Mouse (Mus musculus) mouse embryonic stem cell (cell line): ENCODE measurements at regions not wholly inside any gene's neighbourhood (a gene's known extent, or its start where the extent isn't known, plus 50 kb on each side); places are given as distances from the start of the nearest gene placed in this dataset.

Experiments used
- in situ Hi-C, 2 experiments: fragments of 300-500 bp; cut with MboI; formaldehyde crosslinking; loops; 1 replicate in 1 of 2; 3 replicates in 1 of 2; pipeline ENCODE4 v1.14.3; 2019 to 2020; ENCODE audit warnings: low sequenced_read_pairs in 2 of 2, low pct_unique_long_range_greater_than_20kb in 1 of 2, mixed read lengths in 1 of 2; ENCODE audit not compliant: unreplicated experiment in 1 of 2

DNA sequence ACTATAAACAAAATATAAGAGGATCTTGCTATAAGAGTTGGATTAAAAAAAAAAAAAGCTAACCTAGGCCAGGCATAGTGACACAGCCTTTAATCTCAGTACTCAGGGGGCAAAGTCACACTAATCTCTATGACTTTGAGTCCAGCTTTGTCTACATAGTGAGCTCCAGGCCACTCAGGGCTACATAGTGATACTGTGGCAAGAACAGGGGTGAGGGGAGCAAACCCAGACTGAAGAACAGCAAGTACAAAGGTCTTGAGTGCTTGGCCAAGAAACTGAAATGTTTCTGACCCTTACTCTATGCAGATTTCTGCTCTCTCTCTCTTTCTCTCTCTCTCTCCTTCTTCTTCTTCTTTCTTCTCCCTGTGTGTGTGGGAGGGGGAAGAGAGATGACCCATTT is 140.9 kb upstream of the Igf1 start:
- in situ Hi-C loops = no loop called here

DNA sequence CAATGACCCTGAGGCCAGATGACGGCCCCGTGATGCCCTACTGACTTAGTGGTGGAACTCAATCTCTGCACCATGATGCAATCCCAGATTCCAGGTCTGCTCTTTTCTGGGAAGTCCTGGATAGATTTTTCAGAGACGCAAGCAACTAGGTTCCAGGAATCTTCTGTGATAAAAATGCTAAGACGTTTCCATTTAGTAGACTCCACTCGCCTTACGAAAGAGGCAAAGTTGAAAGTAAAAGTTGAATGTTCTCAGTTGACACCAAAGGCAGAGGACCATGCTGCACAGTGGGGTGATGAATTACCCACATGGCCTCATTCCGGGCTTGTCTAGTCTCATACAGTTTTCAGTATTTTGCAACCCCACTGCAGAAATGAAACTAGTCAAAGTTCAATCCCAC is 139.6 kb upstream of the Igf1 start:
- in situ Hi-C loops = no loop called here

DNA sequence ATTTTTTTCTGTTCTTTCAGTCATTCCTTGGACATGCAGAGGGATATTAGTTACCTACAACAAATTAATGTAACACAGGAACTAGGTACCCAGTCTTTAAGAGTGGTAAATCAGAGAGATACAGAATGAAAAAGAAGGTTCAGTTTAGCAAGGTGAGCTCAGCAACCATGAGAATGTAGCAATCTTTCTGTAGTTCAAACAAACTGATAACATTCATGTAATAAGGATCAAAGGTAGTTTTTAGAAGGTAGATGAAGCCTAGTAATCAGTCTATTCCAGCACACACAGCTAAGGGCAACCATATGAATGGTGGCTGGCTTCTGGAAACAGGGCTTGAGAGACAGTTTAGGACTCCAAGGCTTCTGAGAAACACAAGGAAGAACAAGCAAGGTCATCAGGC is 138.1 kb upstream of the Igf1 start:
- in situ Hi-C loops = no loop called here

DNA sequence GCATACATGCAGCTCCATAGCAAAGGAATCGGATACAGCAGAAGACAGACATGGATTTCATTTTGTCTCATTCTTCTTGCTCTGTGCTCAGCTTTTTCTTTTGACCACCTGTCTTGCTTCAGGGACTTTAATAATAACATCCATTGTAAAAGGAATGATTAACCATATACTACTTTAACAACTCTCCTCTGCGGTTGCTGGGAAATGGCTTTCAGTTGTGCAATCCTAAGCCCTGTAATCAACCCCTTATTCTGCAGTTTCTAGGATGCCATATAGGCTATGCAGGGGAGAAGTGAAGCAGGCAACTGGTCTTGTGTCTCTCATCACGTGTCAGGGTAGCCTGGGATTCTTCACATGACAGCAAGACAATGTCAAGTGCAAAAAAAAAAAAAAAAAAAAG is 135.8 kb upstream of the Igf1 start:
- in situ Hi-C loops = no loop called here

DNA sequence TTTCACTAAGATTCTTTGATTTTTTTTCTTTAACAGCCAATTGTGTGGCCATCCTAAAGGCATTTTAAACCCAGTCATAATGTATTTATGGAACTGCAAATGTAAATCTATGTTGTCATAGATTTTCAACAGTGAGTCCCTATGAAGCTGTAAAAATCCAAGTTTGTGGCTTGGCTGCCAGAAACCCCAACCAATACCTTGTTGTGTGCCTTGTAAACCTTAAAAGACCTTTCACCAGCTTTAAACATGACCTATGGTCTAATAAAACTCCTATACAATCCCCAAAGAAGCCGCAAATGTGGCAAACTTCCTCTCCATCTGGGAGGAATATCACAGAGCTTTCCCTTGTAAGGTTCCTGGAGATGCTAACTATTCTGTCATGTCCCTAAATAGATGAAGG is 125.4 kb upstream of the Igf1 start:
- in situ Hi-C loops = no loop called here

DNA sequence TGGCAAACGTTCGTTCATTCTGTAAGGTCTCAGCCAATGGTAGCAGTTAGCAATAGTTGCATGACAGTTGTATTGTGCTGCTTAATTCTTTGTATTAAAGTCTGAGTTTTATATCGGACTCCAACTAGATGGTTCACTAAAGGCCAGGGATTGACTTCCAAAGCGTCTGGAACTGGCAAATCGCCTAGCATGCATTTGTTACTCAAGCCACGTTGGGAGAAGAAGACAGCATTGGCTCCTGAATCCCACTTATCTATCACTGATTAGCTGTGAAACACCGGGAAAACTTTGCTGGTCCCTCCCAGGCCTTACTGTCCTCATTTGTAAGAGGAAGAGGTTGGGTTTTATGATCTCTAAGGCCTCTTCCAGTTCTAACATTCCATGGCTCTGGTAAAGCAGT is 124.8 kb upstream of the Igf1 start:
- in situ Hi-C loops = no loop called here

DNA sequence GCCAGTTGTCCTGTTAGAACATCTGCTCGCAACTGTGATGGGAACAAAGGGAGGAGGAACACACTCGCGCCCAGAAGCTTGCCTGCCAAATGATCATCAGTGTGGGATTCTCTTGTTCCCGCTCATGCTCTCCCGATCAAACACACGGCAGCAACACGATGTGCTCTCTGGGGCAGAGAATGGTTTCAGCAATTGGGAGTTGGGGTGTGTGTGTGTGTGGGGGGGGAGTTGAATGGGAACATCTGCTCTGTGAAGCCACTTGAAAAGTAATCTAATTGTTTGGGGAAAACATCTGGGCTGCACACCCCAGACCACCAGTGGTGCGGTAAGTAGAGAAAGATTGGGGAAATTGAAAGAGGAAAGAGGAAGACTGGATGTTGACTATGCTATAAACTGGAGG is 117.7 kb upstream of the Igf1 start:
- in situ Hi-C loops = no loop called here

DNA sequence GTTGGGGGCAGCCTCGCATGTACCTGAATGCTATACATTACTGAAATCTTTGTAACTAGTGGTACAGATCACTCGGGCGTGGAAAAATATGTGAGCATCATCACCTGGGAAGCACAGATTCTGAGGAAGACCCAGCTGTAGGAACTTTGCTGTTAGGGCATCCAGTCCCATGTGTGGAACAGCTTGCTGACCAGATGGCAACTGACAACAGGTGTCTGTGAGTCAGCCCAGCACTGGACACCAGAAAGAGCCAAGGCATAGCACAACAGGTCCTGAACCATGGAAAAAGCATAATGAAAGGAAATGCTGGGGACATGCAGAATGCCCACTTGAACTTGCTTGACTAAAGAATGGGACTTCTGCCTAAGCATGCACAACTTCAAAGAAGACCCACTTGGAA is 115.3 kb upstream of the Igf1 start:
- in situ Hi-C loops = no loop called here

DNA sequence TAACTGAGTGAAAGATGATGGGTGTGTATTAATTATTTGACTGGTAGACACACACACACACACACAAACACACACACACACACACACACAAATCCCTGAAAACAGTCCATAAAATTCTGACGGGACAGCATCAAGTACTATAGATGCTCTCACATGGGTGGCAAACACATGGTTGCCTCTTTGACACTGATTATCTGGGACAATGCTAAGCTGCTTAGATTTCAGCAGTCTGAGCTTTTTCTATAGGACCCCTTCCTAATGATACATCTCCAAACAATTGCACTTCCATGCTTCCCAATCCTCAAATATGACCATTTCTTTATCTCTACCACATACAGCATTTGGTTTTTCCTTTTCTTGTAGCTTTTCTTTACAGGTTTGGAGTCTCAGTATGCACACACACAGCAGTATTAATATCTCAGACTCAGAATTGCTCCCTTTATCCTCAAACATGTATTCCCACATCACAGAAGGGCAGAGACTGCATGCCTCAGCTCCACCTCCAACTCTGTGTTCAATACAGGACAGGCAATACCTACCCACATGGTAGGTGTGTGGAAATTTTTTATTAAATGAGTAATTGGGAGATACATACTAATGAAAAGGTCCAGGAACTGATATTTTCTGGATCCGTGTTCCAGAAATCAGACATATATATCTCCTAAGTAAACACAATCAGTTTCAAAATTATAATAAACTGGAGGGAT is 110.1 kb upstream of the Igf1 start:
- in situ Hi-C loops = no loop called here

DNA sequence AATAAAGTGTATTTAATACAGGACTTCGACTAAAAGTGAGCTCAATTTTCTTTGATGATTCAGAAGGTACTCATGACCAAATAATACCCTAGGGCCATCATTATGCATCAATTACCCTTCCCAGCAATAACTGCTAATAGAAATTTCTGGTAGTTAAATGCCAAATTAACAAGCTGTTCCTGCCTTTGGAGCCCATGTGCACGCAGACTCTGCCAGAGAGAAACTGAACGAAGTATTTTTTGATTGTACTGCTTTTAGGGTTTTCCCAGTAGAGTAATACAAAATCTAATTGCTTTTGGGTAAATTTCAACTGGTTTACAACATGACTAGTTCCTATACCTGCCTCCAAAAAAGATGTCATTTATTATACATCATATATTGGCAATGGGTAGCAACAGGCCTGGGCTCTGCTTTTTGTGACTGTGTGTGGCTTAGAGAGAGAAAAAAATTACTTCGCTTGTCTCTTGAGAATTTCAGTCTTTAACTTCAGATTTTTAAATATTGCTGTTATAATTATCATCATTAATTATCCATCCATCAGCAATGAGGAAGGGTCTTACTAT is 109.4 kb upstream of the Igf1 start:
- in situ Hi-C loops = no loop called here

DNA sequence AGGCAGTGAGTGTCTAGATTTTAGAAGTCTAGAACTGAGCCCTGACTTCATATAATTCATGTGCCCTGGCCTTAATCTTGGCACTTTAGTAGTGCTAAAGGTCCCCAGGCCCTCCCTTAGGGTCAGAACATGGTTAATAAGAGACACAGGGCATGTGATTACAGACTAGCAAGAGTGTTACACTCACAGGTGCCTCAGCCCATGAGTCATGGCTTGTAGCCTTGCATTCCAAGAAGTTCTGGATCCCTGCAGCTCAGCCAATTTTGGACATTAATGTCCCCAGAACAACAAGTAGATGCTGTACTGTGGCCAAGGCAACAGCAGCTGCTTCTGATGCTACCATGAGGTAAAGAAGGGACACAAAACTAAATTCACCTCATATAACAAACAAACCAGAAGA is 107.7 kb upstream of the Igf1 start:
- in situ Hi-C loops = no loop called here

DNA sequence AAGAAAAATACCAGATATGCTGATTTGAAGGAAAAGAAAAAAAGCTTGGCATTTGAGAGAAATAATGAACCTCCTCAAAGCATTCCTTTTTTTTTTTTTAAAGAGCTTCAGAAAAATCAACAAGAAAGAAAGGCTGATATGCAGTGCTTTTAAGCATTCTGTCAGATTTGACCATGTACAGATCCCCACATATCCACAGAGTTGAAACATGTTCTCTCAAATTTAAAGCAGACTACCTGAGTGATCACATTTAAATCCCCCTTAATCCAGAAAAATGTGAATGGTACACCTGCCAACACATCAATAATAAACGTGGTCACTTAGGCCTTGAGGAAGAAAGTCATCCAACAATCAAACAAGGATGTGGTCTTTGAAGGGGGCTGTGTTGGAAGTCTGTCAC is 107.1 kb upstream of the Igf1 start:
- in situ Hi-C loops = no loop called here

DNA sequence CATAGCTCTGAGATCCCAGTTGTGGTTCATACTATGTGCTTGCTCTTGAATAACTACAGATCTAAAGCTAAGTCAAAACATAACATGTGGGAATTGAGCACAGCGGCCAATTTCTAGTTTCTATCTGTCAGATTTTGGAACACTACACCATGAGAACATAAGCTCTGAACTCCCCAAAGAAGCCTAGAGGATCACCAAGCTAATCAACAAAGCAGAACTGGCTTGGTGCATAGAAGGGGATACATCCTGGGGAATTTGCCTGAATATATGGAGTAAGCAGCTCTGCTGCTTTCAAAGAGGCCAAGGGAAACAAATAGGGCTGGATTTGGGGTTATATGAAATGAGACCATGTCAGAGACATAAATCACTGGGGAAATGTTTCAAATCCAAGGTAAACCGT is 105.9 kb upstream of the Igf1 start:
- in situ Hi-C loops = no loop called here

DNA sequence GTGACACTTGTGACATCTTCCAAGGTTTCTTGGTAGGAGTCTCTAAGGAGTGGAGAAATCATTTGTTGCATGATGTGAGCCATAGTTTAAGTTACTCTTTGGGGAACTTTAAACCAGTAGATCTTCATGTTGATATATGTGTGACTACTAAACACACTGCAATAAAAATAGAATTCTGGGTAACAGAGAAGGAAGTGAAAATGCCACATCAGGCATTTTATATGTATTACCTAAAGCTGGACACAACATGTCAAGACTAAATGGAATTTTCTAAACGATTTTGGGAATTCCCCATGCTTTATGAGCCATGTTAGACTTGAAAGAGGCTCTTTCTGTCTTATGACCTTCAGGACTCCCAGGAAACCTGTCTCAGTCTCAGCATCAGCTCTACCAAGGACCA is 104.6 kb upstream of the Igf1 start:
- in situ Hi-C loops = no loop called here

DNA sequence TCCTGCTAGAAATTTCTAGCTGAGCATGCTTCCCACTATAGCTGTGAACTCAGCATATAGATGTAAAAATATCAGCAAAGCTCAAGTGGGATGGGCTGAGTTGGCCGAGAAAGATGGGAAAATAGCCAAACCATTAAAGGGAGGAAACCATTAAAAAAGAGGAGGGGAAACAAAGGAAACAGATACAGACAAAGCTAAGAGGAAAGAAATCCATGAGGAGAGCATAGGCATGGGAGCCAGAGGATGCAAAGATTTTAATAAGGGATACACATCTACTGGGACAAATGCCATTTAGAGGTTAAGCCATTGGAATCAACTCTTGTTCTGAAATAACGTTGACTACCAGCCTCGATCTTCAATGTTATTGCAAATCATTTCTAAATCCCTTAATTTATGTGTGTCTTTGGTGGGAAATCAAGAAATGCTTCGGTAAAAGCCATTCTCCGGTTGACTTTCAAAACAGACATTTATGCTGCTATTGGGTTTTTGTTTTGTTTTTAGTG is 96.5 kb upstream of the Igf1 start:
- in situ Hi-C loops = no loop called here

DNA sequence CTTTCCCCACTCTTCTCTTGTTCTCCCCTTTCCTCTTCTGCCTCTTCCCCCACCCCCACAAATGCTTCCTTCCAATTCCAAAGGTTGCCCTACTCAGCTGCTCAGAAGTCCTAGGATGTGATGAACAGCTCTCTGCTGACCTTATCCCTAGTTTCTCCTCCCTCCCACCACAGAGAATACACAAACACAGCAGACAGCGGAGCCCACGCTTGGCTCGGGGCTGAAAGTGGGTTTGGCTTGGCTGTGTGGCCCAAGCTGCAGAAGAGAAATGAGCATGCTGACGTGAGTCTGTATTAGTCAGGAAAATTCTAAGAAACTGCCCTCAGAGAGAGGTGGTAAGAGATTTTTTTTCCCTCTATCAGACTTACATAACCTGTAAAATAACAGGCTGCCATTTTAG is 70.5 kb upstream of the Igf1 start:
- in situ Hi-C loops = no loop called here

DNA sequence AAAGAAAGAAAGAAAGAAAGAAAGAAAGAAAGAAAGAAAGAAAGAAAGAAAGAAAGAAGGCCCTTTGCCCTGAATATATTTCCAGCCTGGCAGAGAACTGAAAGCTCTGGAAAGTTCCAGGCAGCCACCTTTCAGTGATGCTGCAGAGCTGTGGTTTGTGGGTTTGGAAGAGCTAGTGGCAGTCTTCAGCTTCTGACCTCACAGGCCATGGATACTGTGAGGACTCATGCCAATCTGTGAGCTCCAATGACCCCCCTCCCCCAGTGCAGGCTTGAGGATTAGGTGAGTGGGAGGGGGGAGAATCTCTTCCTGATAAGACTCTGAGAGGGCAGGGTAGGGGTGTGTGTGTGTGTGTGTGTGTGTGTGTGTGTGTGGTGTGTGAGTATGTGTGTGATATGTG is 65.7 kb upstream of the Igf1 start:
- in situ Hi-C loops = no loop called here

DNA sequence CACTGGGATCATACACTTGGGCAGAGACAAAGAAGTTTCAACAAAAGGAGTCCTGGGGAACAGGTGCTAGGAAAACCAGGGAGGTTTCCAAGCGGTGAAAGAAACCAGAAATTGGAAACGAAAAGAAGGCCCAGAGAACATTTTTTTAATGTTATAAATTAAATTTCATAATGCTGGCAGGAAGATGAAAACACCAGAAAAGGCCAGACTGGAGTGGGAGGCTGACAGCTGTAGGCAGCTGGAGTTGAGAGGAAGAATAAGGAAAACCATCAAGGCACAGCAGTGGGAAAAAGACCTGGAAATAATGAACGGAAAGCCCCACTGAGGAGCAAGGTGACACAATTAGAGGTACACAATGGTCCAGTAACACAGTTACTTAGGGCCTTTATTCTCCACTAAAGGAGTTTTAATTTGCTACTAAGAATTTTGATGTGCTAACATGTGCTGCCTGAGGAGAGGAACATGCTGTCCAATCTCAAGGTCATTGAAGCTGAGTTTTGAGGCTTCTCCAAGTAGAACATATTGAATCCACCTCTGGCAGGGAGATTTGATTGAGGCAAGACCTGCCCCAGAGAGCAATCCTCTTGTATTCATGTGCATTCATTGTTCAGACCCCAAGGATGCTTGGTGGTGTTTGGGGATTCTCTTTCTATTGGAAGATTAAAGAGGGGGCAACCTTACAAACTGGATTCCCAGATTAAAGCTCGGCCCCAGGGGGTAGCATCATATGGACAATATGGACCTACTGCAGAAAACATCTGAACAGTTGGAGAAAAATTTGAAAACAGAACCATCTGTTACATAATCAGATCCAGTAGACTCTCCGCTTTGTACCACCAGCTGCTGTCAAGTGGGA is 53.9 kb upstream of the Igf1 start:
- in situ Hi-C loops = no loop called here

DNA sequence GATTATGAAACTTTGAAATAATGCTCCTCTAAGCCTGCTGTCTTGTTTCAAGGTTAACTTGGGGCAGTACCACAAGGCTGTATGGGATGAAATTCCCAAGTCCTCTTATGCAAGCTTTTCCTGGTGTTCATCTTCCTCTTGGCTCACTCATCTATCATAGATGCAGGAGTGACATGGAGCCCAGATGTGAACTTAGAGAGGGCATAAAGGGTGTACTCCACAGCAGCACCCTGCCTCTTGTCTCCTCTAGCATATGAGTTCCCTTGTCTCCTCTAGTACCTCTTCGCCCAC is 53.3 kb upstream of the Igf1 start:
- in situ Hi-C loops = no loop called here
